Mouse (Mus musculus) bone marrow, adult 2 months (tissue): ENCODE measurements around the gene Bpi. TPM values are rescaled to one million over a fixed set of nuclear protein-coding genes. Genes with fewer than 3 reads are reported as not detected.

Experiments used
- H3K27ac ChIP-seq: fragments of 200-500 bp; 2 replicates; pipeline ENCODE4 v1.5.1; 2012; ENCODE audit warnings: low read depth, mild to moderate bottlenecking, control low read depth, inconsistent platforms, low read length; ENCODE audit not compliant: control insufficient read depth, poor library complexity, insufficient read depth
- H3K4me1 ChIP-seq: fragments of 200-500 bp; 2 replicates; pipeline ENCODE4 v1.6.1; 2011; ENCODE audit warnings: low read length; ENCODE audit not compliant: control insufficient read depth, insufficient read depth
- H3K4me3 ChIP-seq: fragments of 200-500 bp; replicated peaks from 2 replicates; pipeline ENCODE3; 2011; ENCODE audit warnings: mild to moderate bottlenecking, low read depth, low read length, control low read depth; ENCODE audit not compliant: control insufficient read depth
- CTCF ChIP-seq: fragments of 200-500 bp; IDR thresholded peaks from 2 replicates; pipeline ENCODE4 v1.5.1; 2011; ENCODE audit warnings: low read length, control low read depth; ENCODE audit not compliant: control insufficient read depth, insufficient read depth
- POLR2A ChIP-seq: fragments of 200-500 bp; IDR thresholded peaks from 2 replicates; pipeline ENCODE4 v1.6.1; 2011; ENCODE audit warnings: low read depth, mild to moderate bottlenecking, control low read depth, low read length, borderline replicate concordance; ENCODE audit not compliant: control insufficient read depth
- WGBS: fragments of 180-500 bp; shearing (Covaris S2); methylation state at CpG from one replicate; pipeline ENCODE4 v1.1.7; 2018; 5-methylcytosine and 5-hydroxymethylcytosine counted together
- polyA plus RNA-seq: library from polyadenylated mRNA; stranded (reverse); fragments of >200 nt; gene quantifications from 2 replicates; pipeline ENCODE4 v1.2.4, GENCODE M21; 2011; ENCODE audit warnings: low replicate concordance; ENCODE audit not compliant: missing spikeins, insufficient read depth, insufficient read length

Bpi gene
- polyA plus RNA-seq, 1 experiment, result not detected

GRCm38 (mm10) chr2:158295700-158296099 lies 37.8 kb downstream of the Bpi start:
- Histone ChIP-seq H3K27ac (no peak overlapping the region), H3K4me1 (no peaks in the 10 kb centered on the region), H3K4me3 (no peak overlapping the region)
- 78% methylated on average over 9 of the region's 9 CpGs for WGBS
- TF ChIP-seq POLR2A (no peak), CTCF (no peak)

DNA sequence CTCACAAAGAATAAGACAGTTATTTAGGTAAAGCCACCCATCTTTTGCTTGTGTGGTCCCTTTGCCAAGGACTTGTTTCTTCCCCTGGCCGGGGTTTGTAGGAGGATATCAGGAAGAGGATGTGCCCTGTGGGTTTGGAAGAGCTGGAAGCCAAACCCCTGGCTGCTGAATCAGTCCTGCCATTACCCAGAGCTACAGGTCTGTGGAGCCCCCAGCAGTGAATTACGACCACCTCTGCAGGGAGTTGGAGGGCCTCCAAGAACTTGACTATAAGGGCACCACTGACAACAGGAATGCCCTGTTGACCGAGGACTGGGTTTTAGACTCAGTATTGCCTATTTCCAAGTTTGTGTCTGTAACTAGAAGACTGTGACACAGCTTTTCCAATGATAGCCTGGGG lies 41.3 kb downstream of the Bpi start:
- no peak overlapping the region for H3K4me3 ChIP-seq
- 81% methylated on average over 3 of the region's 3 CpGs for WGBS
- no peak overlapping the region for H3K27ac ChIP-seq
- no peaks in the 10 kb centered on the region for H3K4me1 ChIP-seq
- no peak for TF ChIP-seq CTCF
- TF ChIP-seq POLR2A, result no peak

- H3K27ac ChIP-seq, result no peak overlapping the region
- H3K4me3 ChIP-seq, result no peak overlapping the region
- no peak for TF ChIP-seq CTCF
- no peak for TF ChIP-seq POLR2A
- 84% methylated on average over 4 of the region's 4 CpGs for WGBS
- H3K4me1 ChIP-seq, result no peaks in the 10 kb centered on the region
Measured at GRCm38 (mm10) chr2:158299731-158300130, 41.8 kb downstream of the Bpi start.

- H3K4me3 ChIP-seq, result no peak overlapping the region
- H3K27ac ChIP-seq, result no peak overlapping the region
- TF ChIP-seq POLR2A (no peak), CTCF (no peak)
- no peaks in the 10 kb centered on the region; the same call in 1 of the 2 replicates for H3K4me1 ChIP-seq
- 80% methylated on average over 3 of the region's 3 CpGs for WGBS
Measured at GRCm38 (mm10) chr2:158302807-158303206, 44.9 kb downstream of the Bpi start.

DNA sequence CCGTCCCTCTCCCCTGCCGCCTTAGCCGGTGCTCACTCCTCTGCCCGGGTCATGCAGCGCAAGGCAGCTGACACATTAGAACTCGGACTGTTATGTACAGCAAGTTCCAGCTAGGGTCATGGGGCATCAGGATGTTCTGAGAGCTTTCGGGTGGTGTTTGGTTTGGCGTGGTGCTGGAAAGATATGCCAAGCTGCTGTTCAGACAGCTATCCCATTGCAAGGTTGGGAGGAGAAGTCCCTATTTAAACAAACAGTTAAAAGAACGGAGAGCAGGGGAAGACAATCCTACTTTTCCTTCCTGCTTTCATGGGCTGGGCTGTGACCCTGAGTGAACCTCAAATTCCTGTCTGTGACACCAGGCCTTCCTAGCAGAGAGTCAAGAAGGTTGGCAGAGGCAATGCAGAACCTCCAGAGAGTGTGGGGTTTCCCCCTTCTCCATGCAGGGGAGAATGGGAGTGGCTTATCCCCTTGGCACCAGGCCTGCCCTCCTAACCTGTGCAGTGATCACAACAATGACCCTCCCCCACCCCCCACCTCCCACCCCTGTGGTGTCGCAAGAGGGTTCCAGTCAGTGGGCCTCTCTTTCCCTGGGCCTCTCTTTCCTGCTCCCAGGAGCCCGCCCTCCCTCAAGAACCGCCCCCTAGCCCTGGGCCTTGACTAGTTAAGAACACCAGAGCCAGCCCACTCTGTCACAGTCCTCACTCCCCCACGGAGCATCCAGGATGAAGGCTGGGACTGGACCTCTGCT lies 48.2 kb downstream of the Bpi start, which contains the start of gene Lbp:
Gene Lbp (plus strand): TSS at position 546 of the 748 bp plus-strand sequence.
- Histone ChIP-seq H3K27ac (peak within 1 kb of the TSS; percentile 65), H3K4me1 (peaks cover 5% of the 10 kb centered on the region; the same call in 1 of the 2 replicates), H3K4me3 (peak within 1 kb of the TSS; percentile 68)
- TF ChIP-seq POLR2A (peak; percentile 40; the same call in 1 of the 2 replicates), CTCF (no peak)
- WGBS, result 10% methylated on average over 13 of the region's 13 CpGs

DNA sequence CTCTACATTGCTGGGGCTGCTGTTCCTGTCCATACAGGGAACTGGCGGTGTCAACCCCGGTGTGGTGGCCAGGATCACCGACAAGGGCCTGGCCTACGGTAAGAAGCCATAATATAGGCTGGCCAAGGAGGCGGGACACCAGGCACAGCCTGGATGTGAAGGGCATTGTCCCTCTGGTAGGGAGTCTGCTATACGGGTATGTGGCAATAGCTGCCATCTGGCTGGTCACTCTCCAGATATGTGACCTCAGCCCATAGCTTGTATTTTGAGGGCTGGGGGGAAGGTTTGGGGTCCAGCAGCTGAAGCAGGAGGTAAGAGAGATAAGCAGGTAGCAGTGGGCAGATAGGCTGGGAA lies 48.8 kb downstream of the Bpi start:
- Histone ChIP-seq H3K4me3 (peak overlapping the region; percentile 68), H3K4me1 (peaks cover 6% of the 10 kb centered on the region; the same call in 1 of the 2 replicates), H3K27ac (peak overlapping the region; percentile 65)
- WGBS, result 15% methylated on average over 6 of the region's 6 CpGs
- TF ChIP-seq CTCF (no peak), POLR2A (no peak)

DNA sequence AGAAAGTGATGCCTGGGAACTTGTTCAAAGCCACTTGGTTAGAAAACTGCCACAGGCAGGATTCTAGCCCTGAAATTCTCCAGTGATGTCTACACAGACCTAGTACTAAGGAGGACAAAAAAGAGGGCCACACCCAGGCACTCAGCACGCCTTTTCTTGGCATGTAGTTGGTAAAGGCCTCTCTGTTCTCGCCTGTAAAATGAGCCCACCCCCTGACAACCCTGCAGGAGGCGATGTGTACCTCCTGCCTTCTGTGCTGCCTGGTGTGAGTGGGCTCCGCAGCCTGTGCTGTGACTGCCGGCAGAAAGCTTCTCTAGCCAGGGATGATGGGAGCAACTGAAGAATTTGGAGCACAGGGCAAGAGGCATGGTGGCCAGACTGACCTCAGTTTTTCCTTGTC lies 50.4 kb downstream of the Bpi start:
- 66% methylated on average over 5 of the region's 5 CpGs for WGBS
- TF ChIP-seq CTCF (no peak), POLR2A (no peak)
- H3K4me3 ChIP-seq, result peak overlapping the region; percentile 24
- H3K4me1 ChIP-seq, result peaks cover 6% of the 10 kb centered on the region; the same call in 1 of the 2 replicates
- no peak overlapping the region for H3K27ac ChIP-seq

DNA sequence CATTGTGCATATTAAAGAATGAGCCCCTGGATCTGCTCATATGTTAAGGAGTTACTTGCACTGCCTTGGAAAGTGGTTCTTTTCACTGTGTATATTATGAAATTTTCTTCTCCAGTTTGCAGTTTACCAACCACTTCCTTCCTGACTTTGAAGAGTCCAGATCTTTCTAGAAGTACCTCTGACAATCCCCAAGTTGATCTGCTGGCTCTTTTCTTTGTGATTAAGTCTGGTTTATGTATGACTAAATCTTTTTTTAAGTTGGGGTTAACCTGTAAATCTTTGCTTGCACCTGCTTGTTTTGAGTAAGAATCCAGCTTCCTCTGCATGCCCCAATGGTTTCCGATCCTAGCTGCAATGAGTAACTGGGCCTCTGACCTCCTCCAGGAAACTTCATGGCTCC lies 55.2 kb downstream of the Bpi start:
- peak overlapping the region; percentile 15 for H3K4me3 ChIP-seq
- TF ChIP-seq POLR2A (no peak), CTCF (no peak)
- WGBS, result 9% methylated on average over 1 of the region's 1 CpGs
- H3K27ac ChIP-seq, result peak overlapping the region; percentile 66
- peaks cover 6% of the 10 kb centered on the region; the same call in 1 of the 2 replicates for H3K4me1 ChIP-seq
